Mouse (Mus musculus): Measurements from ENCODE around the gene Zfp759. TPM values are rescaled to one million over a fixed set of nuclear protein-coding genes. Genes with fewer than 3 reads are reported as not detected.
"Not testable (repeated sequence)": the region's sequence is repeated elsewhere in the genome, so short reads cannot be mapped to it uniquely, and the experiment has no call there.

The Zfp759 gene
- 1.7 and 2.6 TPM in 2 replicates for polyA plus RNA-seq (2016; fragmentation: Nextera tagmentation; extraction: Ambion mirVana)

- H3K27me3 ChIP-seq (replicated peaks; ENCODE audit: low read depth, poor library complexity, severe bottlenecking); H3K4me1 ChIP-seq; H3K36me3 ChIP-seq (replicated peaks); H3K27ac ChIP-seq (replicated peaks); H3K9me3 ChIP-seq; DNase-seq (ENCODE audit: low spot score); H3K4me3 ChIP-seq: not testable (repeated sequence)
Observed at GRCm38 (mm10) chr13:67121360-67121759, at the start of gene Zfp759. Gene Zfp759 (plus strand): TSS chr13:67121660.

GRCm38 (mm10) chr13:67072786-67073185 lies 48.7 kb upstream of the Zfp759 start:
- Histone ChIP-seq H3K4me3 (no peak overlapping the region), H3K36me3 (replicated peaks) (peaks cover 93% of the 10 kb centered on the region), H3K4me1 (no peaks in the 10 kb centered on the region), H3K27ac (replicated peaks) (no peak overlapping the region), H3K9me3 (peaks cover 67% of the 10 kb centered on the region), H3K27me3 (replicated peaks; ENCODE audit: low read depth, poor library complexity, severe bottlenecking) (no peaks in the 10 kb centered on the region)
- DNase-seq (ENCODE audit: low spot score): no peak
- WGBS: 92% methylated on average over 2 of the region's 2 CpGs

- H3K4me1 ChIP-seq: peaks cover 7% of the 10 kb centered on the region; the same call in 1 of the 2 replicates
- H3K36me3 ChIP-seq (replicated peaks): peaks cover 63% of the 10 kb centered on the region
- peaks cover 32% of the 10 kb centered on the region; the same call in 1 of the 2 replicates for H3K9me3 ChIP-seq
- WGBS: 92% methylated on average over 2 of the region's 2 CpGs
- H3K27ac ChIP-seq (replicated peaks): no peak overlapping the region
- H3K4me3 ChIP-seq: no peak overlapping the region
- DNase-seq (ENCODE audit: low spot score): no peak
- H3K27me3 ChIP-seq (replicated peaks; ENCODE audit: low read depth, poor library complexity, severe bottlenecking): no peaks in the 10 kb centered on the region
Observed at GRCm38 (mm10) chr13:67077244-67077643, 44.2 kb upstream of the Zfp759 start.

GRCm38 (mm10) chr13:67081142-67081713 lies 40.2 kb upstream of the Zfp759 start:
- Histone ChIP-seq H3K27me3 (replicated peaks; ENCODE audit: low read depth, poor library complexity, severe bottlenecking) (no peaks in the 10 kb centered on the region), H3K4me1 (peaks cover 7% of the 10 kb centered on the region; the same call in 1 of the 2 replicates), H3K9me3 (peaks cover 8% of the 10 kb centered on the region; the same call in 1 of the 2 replicates), H3K36me3 (replicated peaks) (peaks cover 30% of the 10 kb centered on the region), H3K4me3 (peak overlapping the region; percentile 76), H3K27ac (replicated peaks) (peak overlapping the region; percentile 93)
- DNase-seq (ENCODE audit: low spot score): peak; percentile 88
- WGBS: under 1% methylated on average over 24 of the region's 24 CpGs

- no peaks in the 10 kb centered on the region for H3K27me3 ChIP-seq (replicated peaks; ENCODE audit: low read depth, poor library complexity, severe bottlenecking)
- WGBS: 79% methylated on average over 1 of the region's 1 CpGs
- DNase-seq (ENCODE audit: low spot score): no peak
- peaks cover 7% of the 10 kb centered on the region; the same call in 1 of the 2 replicates for H3K4me1 ChIP-seq
- H3K36me3 ChIP-seq (replicated peaks): peaks cover 23% of the 10 kb centered on the region
- no peak overlapping the region for H3K27ac ChIP-seq (replicated peaks)
- H3K4me3 ChIP-seq: peak overlapping the region; percentile 76
- H3K9me3 ChIP-seq: peaks cover 7% of the 10 kb centered on the region; the same call in 1 of the 2 replicates
Observed at GRCm38 (mm10) chr13:67081946-67082345, 39.5 kb upstream of the Zfp759 start.

GRCm38 (mm10) chr13:67090154-67090553 lies 31.3 kb upstream of the Zfp759 start:
- H3K27ac ChIP-seq (replicated peaks): no peak overlapping the region
- WGBS: 82% methylated on average over 1 of the region's 1 CpGs
- H3K4me1 ChIP-seq: no peaks in the 10 kb centered on the region
- H3K4me3 ChIP-seq: no peak overlapping the region
- no peaks in the 10 kb centered on the region for H3K9me3 ChIP-seq
- H3K27me3 ChIP-seq (replicated peaks; ENCODE audit: low read depth, poor library complexity, severe bottlenecking): no peaks in the 10 kb centered on the region
- DNase-seq (ENCODE audit: low spot score): no peak
- H3K36me3 ChIP-seq (replicated peaks): 0 out of 2 replicates have a peak, but pooled peaks cover 8% of the 10 kb centered on the region

- 89% methylated on average over 10 of the region's 10 CpGs for WGBS
- Histone ChIP-seq H3K4me3 (no peak within 1 kb of the TSS), H3K27ac (replicated peaks) (no peak within 1 kb of the TSS)
Observed at GRCm38 (mm10) chr13:67097876-67098275, 23.6 kb upstream of the Zfp759 start, which contains the start of gene Zfp708. Gene Zfp708 (minus strand): TSS chr13:67097976.

GRCm38 (mm10) chr13:67107681-67108080 lies 13.8 kb upstream of the Zfp759 start:
- 72% methylated on average over 9 of the region's 9 CpGs for WGBS
- peaks cover 11% of the 10 kb centered on the region for H3K36me3 ChIP-seq (replicated peaks)
- peak overlapping the region; percentile 75 for H3K4me3 ChIP-seq
- peak overlapping the region; percentile 87 for H3K27ac ChIP-seq (replicated peaks)
- no peak for DNase-seq (ENCODE audit: low spot score)
- peaks cover 6% of the 10 kb centered on the region for H3K4me1 ChIP-seq
- no peaks in the 10 kb centered on the region for H3K27me3 ChIP-seq (replicated peaks; ENCODE audit: low read depth, poor library complexity, severe bottlenecking)
- peaks cover 15% of the 10 kb centered on the region; the same call in 1 of the 2 replicates for H3K9me3 ChIP-seq

More at GRCm38 (mm10) chr13:67097876-67098275, 23.6 kb upstream of the Zfp759 start, which contains the start of gene Zfp708:
- DNase-seq (ENCODE audit: low spot score): no peak
- Histone ChIP-seq H3K36me3 (replicated peaks) (peaks cover 20% of the 10 kb centered on the region), H3K27me3 (replicated peaks; ENCODE audit: low read depth, poor library complexity, severe bottlenecking) (no peaks in the 10 kb centered on the region), H3K4me1 (no peaks in the 10 kb centered on the region), H3K9me3 (no peaks in the 10 kb centered on the region)

GRCm38 (mm10) chr13:67108194-67108820 lies 13.2 kb upstream of the Zfp759 start, which contains the start of gene Gm28557:
Gene Gm28557 (minus strand): TSS chr13:67108604.
- Histone ChIP-seq H3K4me1 (peaks cover 6% of the 10 kb centered on the region), H3K36me3 (replicated peaks) (peaks cover 11% of the 10 kb centered on the region), H3K27ac (replicated peaks) (peak within 1 kb of the TSS; percentile 87), H3K9me3 (peaks cover 15% of the 10 kb centered on the region; the same call in 1 of the 2 replicates), H3K4me3 (peak within 1 kb of the TSS; percentile 75), H3K27me3 (replicated peaks; ENCODE audit: low read depth, poor library complexity, severe bottlenecking) (no peaks in the 10 kb centered on the region)
- DNase-seq (ENCODE audit: low spot score): peak; percentile 85
- under 1% methylated on average over 17 of the region's 17 CpGs for WGBS

- Histone ChIP-seq H3K4me1 (peaks cover 6% of the 10 kb centered on the region), H3K9me3 (peaks cover 15% of the 10 kb centered on the region; the same call in 1 of the 2 replicates), H3K27ac (replicated peaks) (peak overlapping the region; percentile 87), H3K27me3 (replicated peaks; ENCODE audit: low read depth, poor library complexity, severe bottlenecking) (no peaks in the 10 kb centered on the region), H3K4me3 (peak overlapping the region; percentile 75), H3K36me3 (replicated peaks) (peaks cover 11% of the 10 kb centered on the region)
- DNase-seq (ENCODE audit: low spot score): peak; percentile 66
- WGBS: 7% methylated on average over 9 of the region's 9 CpGs
Observed at GRCm38 (mm10) chr13:67108821-67109206, 12.6 kb upstream of the Zfp759 start.

- H3K27ac ChIP-seq (replicated peaks): no peak overlapping the region
- H3K4me1 ChIP-seq: peaks cover 6% of the 10 kb centered on the region
- WGBS: 85% methylated on average over 12 of the region's 12 CpGs
Observed at GRCm38 (mm10) chr13:67112096-67112495, 9.4 kb upstream of the Zfp759 start.

GRCm38 (mm10) chr13:67113287-67113686 lies 8.2 kb upstream of the Zfp759 start:
- H3K36me3 ChIP-seq (replicated peaks): no peaks in the 10 kb centered on the region
- no peaks in the 10 kb centered on the region for H3K9me3 ChIP-seq
- H3K27me3 ChIP-seq (replicated peaks; ENCODE audit: low read depth, poor library complexity, severe bottlenecking): no peaks in the 10 kb centered on the region
- no peak overlapping the region for H3K4me3 ChIP-seq
- no peak overlapping the region for H3K27ac ChIP-seq (replicated peaks)
- DNase-seq (ENCODE audit: low spot score): no peak
- WGBS: 91% methylated on average over 2 of the region's 2 CpGs
- H3K4me1 ChIP-seq: no peaks in the 10 kb centered on the region

More at GRCm38 (mm10) chr13:67112096-67112495, 9.4 kb upstream of the Zfp759 start:
- no peak for DNase-seq (ENCODE audit: low spot score)
- Histone ChIP-seq H3K9me3 (no peaks in the 10 kb centered on the region), H3K27me3 (replicated peaks; ENCODE audit: low read depth, poor library complexity, severe bottlenecking) (no peaks in the 10 kb centered on the region), H3K36me3 (replicated peaks) (no peaks in the 10 kb centered on the region), H3K4me3 (no peak overlapping the region)

- not testable (repeated sequence) for DNase-seq (ENCODE audit: low spot score)
Observed at GRCm38 (mm10) chr13:67116163-67116562, 5.3 kb upstream of the Zfp759 start, which contains the start of gene Rslcan18. Gene Rslcan18 (minus strand): TSS chr13:67116263.

More at GRCm38 (mm10) chr13:67116163-67116562, 5.3 kb upstream of the Zfp759 start, which contains the start of gene Rslcan18:
- H3K9me3 ChIP-seq; H3K27me3 ChIP-seq (replicated peaks; ENCODE audit: low read depth, poor library complexity, severe bottlenecking); H3K4me3 ChIP-seq; H3K27ac ChIP-seq (replicated peaks); H3K4me1 ChIP-seq; H3K36me3 ChIP-seq (replicated peaks): not testable (repeated sequence)
- 94% methylated on average over 8 of the region's 8 CpGs for WGBS

Data from embryonic facial prominence, embryonic 10.5 days (tissue).